Mouse (Mus musculus): ENCODE results near the gene Ptgr2. TPM values are rescaled to one million over a fixed set of nuclear protein-coding genes. Genes with fewer than 3 reads are reported as not detected.
"Not testable (repeated sequence)": the region's sequence is repeated elsewhere in the genome, so short reads cannot be mapped to it uniquely, and the experiment has no call there.

Gene Ptgr2
- total RNA-seq, 2 experiments from 2014 or later: 7.5 to 19.0 TPM

DNA sequence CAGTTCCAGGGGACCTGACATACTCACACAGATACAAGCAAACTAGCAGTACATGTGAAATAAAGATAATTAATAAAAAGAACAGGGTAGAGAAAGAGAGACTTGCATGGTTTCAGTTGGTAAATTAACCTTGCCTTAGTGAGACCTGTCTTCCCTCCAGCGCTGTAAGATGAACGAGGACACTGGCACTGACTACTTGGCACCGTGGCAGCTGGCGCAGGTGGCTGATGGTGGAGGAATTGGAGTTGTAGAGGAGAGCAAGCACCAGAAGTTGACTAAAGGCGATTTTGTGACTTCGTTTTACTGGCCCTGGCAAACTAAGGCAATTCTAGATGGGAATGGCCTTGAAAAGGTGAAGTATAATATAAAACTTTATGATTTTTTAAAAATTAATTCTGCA lies 12.8 kb downstream of the Ptgr2 start:
- ATAC-seq (replicated peaks; ENCODE audit: low FRiP score, poor library complexity, severe bottlenecking): no peak

DNA sequence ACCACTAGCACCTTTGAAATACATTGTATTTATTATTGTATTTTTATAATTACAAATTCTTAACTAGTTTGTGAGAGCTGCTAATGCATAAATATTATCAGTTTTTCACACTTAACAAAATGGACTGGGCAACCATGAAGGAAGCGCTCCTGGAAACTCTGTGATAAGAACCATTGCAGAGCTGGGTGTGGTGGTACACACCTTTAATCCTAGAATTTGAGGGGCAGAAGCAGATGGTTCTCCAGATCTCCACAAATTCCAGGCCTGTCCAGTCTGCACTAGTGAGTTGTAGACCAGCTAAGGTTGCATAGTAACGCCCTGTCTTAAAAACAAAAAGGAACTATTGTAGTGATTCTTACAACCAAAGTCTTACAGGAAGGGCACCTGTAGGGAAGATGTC lies 14.2 kb downstream of the Ptgr2 start:
- ATAC-seq (replicated peaks; ENCODE audit: low FRiP score, poor library complexity, severe bottlenecking): peak; percentile 91

DNA sequence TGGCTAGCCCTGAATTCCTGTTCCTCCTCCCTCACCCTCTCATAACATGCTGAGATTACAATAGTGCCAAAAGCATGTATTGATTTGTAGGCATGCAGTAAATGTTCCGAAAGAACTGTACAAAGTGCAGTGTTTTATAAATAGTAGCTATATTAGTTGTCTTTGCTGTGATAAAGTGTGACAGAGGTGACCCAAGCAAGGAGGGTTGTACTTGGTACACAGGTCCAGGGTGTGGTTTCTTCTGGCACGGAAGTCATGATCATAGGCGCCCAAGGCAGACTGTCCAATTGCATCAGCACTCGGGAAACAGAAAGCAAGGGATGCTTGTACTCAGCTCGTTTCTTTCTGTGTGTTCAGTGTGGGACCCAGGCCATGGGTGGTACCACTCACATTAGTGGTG lies 19.1 kb downstream of the Ptgr2 start:
- no peak for ATAC-seq (replicated peaks; ENCODE audit: low FRiP score, poor library complexity, severe bottlenecking)

DNA sequence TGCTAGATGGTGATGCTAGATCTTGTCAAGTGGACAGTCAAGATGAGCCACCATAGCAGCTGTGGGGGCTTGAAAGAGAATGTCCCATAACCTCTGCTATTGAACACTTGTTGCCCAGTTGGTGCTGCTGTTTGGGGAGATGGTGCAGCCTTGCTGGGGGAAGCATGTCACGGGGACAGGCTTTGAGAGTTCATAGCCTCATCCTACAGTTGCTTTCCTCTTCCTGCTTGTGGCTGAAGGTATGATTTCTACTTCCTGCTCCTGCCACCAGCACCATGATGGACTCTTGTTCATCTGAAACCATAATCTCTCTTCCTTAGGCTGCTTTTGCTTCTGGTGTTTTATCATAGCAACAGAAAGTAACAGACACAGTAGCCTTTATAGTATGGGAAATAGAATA lies 19.5 kb downstream of the Ptgr2 start:
- no peak for ATAC-seq (replicated peaks; ENCODE audit: low FRiP score, poor library complexity, severe bottlenecking)

DNA sequence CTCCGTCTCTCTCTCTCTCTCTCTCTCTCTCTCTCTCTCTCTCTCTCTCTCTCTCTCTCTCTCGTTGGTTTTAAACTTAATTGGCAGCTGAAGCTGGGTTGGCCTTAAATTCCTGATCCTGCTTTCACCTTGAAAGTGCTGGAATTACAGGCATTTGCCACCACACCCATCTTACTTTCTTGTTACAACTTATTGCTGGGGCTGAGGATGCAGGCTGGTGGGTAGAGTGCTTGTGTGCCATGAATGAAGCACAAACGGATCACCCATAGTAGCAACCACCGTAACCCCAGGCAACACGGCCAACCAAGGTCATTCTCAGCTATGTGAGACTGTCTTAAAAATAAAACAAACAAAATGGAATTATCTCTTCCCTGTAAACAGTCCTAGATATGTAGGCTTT lies 26.3 kb downstream of the Ptgr2 start:
- ATAC-seq (replicated peaks; ENCODE audit: low FRiP score, poor library complexity, severe bottlenecking): no peak

DNA sequence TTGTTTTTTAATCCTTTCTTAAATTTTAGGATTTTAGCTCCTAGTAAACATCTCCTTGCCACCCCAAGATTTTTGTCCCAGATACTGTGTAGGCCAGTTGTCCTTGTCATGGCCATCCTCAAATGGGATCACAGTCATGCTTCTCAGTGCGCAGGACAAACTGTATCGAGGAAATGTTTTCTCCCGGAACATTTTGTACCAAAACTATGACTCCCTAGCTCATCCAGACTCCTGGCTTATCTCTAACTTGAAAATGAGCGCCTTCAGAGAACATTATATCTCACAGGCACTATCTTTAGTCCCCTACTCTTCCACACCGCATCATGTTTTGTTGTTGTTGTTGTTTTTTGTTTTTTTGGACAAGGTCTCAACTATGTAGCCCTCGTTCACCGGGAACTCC lies 31.0 kb downstream of the Ptgr2 start:
- 0 out of 2 replicates have a peak, but pooled peaks have one; percentile 7 for ATAC-seq (replicated peaks; ENCODE audit: low FRiP score, poor library complexity, severe bottlenecking)

DNA sequence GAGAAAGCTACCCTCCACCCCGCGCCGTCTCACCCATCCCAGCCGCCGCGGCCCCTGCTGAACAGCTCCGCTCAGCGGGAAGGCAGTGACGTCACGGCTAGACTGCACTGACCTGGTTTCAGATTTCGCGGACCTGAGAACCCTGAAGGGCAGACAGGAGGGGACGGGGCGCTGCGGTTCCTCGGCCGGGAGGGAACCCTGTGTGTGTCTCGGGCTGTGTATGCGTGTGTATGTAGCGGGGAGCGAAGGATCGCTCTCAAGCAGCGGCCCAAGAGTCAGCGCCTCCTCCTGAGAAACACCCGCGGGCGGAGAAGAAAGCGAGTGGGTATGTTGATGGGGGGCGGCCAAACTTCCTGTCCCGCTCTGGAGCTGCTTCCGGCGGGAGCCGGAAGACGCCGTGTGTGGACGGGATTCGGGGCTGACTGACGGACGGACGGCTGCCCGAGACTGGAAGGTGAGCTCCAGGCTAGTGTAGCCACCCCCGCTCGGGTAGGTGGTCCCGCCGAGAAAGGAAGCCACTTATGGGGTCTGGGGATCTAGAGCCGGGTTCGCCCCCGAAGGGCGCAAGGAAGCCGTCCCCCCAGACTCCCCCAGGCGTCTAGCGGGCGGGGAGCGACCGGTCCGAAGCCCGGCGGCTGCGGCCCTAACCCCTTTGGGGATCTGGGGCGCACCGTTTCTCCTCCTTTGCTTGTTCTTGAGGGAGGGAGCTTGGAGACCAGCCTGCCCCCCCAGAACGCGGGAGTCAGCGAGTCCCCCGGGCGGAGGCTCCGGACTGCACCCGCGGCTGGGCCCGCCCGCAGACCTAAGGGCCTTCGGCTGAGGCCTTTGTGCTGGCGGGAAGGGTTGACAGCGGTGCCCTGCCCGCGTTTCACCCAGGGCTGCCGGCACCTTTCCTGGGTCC lies 31.9 kb downstream of the Ptgr2 start, which contains the start of gene Zfp410:
Zfp410 (plus strand) TSS at position 132 of the 901 bp plus-strand sequence.
- peak; percentile 87 for ATAC-seq (replicated peaks; ENCODE audit: low FRiP score, poor library complexity, severe bottlenecking)

DNA sequence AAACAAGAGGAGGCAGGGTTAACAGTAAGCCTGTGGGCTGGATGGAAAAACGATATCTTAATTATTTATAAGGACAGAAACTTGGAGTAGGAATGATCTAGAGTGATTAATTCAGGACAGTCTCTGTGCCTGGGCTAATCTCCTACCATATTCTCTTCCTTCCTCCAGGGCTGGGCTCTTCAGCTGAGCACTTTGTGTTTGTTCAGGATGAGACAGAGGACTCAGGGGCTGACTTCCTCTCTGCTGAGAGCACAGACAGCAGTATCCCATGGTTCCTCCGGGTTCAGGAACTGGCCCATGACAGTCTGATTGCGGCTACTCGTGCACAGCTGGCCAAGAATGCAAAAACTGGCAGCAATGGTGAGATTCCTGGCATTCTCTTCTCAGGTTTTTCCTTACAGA lies 42.1 kb downstream of the Ptgr2 start:
- ATAC-seq (replicated peaks; ENCODE audit: low FRiP score, poor library complexity, severe bottlenecking): no peak

DNA sequence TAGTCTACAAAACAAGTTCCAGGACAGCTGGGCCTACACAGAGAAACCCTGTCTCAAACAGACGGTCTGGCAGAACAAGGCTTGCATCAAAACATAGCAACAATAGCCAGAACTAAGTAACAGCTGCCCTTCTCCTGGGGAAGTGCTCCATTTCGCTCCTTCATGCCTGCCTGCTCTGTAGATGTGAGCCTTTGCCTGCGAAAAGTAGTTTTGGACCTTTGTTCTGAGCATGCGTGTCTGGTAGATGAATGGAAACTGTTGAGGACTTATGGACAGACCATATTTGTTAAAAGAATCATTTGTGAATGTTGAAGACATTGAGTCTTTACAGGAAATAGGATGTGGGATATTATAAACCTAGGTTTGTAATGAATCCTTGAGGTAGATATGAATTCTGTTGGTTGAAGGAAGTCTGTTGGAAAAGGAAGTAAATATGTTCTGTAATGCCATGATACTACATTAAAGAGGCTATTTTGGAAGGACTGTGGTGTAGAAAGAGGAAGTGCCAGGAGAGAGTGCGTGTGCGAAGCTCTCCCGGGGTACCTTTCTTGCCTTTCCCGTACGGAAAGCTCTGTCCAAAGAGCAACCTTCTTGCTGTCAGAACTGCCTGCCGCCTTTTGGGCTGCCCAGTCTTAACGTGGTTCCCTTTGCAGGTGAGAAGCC lies 52.1 kb downstream of the Ptgr2 start:
- ATAC-seq (replicated peaks; ENCODE audit: low FRiP score, poor library complexity, severe bottlenecking): no peak

DNA sequence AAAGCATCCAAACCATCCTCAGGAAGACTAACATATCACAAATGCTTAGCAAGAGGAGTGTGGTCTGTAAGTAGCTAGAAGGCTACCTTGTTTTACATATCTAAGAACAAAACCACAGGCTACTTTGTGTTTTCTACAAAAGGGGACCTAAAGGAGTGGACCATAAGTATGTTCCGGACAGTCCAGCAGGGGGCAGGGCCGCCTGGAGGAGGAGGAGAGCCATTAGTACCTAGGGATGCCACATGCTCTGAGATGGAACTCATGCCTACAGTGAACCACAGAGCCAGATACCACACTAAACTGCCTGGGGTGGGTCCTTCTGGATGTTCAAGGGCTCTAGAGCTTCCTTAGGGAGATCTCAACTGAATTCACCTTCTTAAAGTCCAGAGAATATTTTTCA lies 62.2 kb downstream of the Ptgr2 start:
- ATAC-seq (replicated peaks; ENCODE audit: low FRiP score, poor library complexity, severe bottlenecking): peak; percentile 73

DNA sequence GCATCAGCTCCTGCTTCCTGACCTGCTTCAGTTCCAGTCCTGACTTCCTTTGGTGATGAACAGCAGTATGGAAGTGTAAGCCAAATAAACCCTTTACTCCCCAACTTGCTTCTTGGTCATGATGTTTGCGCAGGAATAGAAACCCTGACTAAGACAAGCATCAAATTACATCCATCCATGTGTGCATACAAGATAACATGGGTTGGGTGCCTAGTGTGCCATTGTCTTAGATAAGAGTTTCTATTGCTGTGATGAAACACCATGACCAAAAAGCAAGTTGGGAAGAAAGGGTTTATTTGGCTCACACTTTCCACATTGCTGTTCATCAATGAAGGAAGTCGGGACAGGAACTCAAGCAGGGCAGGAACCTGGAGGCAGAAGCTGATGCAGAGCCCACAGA lies 73.7 kb downstream of the Ptgr2 start:
- not testable (repeated sequence) for ATAC-seq (replicated peaks; ENCODE audit: low FRiP score, poor library complexity, severe bottlenecking)

DNA sequence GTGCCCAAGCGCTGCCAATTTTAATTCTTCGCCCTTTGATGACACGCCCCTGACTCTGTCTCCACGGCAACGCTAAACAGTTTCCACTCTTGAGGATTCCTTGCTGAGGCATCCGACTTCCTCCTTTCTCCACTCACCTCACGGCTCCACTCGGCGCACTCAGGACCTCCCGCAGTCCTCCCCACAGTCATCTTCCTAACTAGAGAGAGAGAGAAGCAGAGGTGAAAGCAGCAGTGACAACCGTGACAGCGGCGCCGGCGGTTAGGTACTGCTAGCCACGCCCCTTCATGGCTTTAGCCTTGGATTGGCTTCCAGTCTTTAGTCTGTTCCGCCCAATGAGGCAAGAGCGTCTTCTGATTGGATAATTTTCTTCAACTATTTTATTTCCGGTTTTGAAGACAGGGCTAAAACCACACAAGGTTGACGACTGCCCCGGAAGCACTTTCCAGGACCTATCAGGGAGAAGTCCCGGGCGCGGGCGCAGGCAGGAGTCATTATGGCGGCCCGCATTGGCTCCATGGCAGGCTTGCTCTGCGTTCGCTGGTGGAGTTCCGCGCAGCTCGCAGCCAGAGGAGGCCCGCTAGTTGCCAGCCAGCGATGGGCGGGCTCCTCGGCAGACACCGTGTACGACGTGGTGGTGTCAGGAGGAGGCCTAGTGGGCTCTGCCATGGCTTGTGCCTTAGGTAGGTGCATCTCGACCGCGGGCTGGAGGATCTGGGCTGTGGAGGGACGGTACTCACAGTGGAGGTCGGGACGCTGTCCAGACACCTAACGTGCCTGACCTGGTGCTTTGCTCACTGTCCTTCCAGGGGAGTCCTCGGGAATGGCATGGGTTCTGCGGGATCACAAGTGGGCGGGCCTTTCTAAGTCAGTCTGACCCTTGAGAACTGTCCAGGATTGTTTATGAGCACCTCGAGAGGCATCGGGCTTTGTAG lies 76.8 kb downstream of the Ptgr2 start, which contains the start of the genes Coq6 and Fam161b:
Coq6 (plus strand) TSS at position 103 of the 935 bp plus-strand sequence.
Fam161b (minus strand) TSS at position 279 of the 935 bp plus-strand sequence.
- peak; percentile 95 for ATAC-seq (replicated peaks; ENCODE audit: low FRiP score, poor library complexity, severe bottlenecking)

DNA sequence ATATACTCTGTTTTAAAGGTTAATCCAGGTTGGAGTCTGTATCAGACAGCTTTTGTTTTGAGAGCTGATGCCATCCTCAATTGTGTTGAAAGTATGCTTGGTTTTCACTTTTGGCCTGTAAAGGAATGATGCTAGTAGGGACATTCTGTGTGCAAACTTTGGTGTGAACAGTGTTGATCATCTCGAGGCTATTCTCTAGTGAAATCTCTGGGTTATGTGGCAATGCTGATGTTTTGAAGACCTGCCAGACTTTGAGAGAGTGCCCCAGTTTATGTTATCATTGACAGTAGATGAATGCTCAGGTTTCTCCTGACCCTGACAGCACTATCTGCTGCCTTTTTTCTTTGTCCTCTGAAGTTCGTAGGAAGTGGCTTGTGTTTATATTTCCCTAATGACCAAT lies 77.8 kb downstream of the Ptgr2 start:
- ATAC-seq (replicated peaks; ENCODE audit: low FRiP score, poor library complexity, severe bottlenecking): no peak

DNA sequence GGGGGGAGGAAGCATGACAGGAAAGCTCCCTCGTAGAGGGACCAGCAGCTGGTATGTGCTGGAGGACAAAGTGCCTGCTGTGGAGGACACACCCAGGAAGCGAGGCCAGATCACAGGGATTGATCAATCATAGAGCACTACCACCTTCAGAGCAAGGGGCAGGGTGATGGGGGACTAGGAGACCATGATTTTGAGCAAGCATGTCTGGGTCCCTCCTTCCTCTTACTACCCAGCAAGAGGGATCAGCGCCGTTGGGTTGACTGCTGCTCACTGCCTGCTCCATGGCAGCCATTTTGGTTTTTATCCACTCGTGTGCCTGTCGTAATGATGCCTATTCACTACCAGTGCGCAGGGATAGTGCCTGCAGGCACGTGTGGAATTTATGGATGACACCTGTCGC lies 79.3 kb downstream of the Ptgr2 start:
- no peak for ATAC-seq (replicated peaks; ENCODE audit: low FRiP score, poor library complexity, severe bottlenecking)

DNA sequence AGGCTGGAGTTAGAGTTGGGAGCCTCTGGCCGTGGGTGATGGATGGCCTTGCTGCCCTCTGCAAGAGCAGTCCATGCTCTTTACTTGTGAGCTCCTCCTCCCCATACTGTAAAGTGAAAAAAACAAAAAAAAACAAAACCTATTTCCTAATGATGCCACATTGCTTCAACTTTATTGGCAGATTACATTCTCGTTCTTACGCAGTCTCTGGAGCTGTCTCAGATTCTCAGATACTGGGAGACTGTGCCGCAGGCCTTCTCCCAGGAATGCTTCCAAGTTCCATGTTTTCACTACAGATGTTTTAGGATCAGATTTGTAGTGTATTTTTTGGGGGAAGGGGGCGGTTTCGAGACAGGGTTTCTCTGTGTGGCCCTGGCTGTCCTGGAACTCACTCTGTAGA lies 80.1 kb downstream of the Ptgr2 start:
- no peak for ATAC-seq (replicated peaks; ENCODE audit: low FRiP score, poor library complexity, severe bottlenecking)

Other genes starting within 250 kb of the Ptgr2 start
- gene Acot4, start 246.9 kb upstream of the Ptgr2 start, total RNA-seq (2015; ENCODE audit: low replicate concordance): not detected in 2 replicates
- gene Acot4, start 246.9 kb upstream of the Ptgr2 start, total RNA-seq (2017; ENCODE audit: low replicate concordance): not detected in 2 replicates
- gene Gm49366, start 246.3 kb upstream of the Ptgr2 start, total RNA-seq (2015; ENCODE audit: low replicate concordance): not detected in 2 replicates
- not detected in 2 replicates for gene Gm49366, start 246.3 kb upstream of the Ptgr2 start, total RNA-seq (2017; ENCODE audit: low replicate concordance)
- not detected in 2 replicates for gene Acot3, start 233.1 kb upstream of the Ptgr2 start, total RNA-seq (2015; ENCODE audit: low replicate concordance)
- gene Acot3, start 233.1 kb upstream of the Ptgr2 start, total RNA-seq (2017; ENCODE audit: low replicate concordance): not detected in 2 replicates
- not detected in 2 replicates for gene Acot5, start 215.9 kb upstream of the Ptgr2 start, total RNA-seq (2015; ENCODE audit: low replicate concordance)
- not detected in 2 replicates for gene Acot5, start 215.9 kb upstream of the Ptgr2 start, total RNA-seq (2017; ENCODE audit: low replicate concordance)
- gene Acot6, start 184.6 kb upstream of the Ptgr2 start, total RNA-seq (2015; ENCODE audit: low replicate concordance): not detected in 2 replicates
- 0.42 and 2.3 TPM in 2 replicates for gene Acot6, start 184.6 kb upstream of the Ptgr2 start, total RNA-seq (2017; ENCODE audit: low replicate concordance)
- 0.63 TPM in 1 of 2 replicates, not detected in the other for gene Dnal1, start 170.9 kb upstream of the Ptgr2 start, total RNA-seq (2015; ENCODE audit: low replicate concordance)
- not detected in 2 replicates for gene Dnal1, start 170.9 kb upstream of the Ptgr2 start, total RNA-seq (2017; ENCODE audit: low replicate concordance)
- 1.5 and 4.4 TPM in 2 replicates for gene Pnma1, start 136.7 kb upstream of the Ptgr2 start, total RNA-seq (2015; ENCODE audit: low replicate concordance)
- 1.0 and 4.5 TPM in 2 replicates for gene Pnma1, start 136.7 kb upstream of the Ptgr2 start, total RNA-seq (2017; ENCODE audit: low replicate concordance)
- 5.4 and 12.7 TPM in 2 replicates for gene Elmsan1, start 66.4 kb upstream of the Ptgr2 start, total RNA-seq (2015; ENCODE audit: low replicate concordance)
- 8.0 and 11.4 TPM in 2 replicates for gene Elmsan1, start 66.4 kb upstream of the Ptgr2 start, total RNA-seq (2017; ENCODE audit: low replicate concordance)
- gene Zfp410, start 31.6 kb downstream of the Ptgr2 start, total RNA-seq (2015; ENCODE audit: low replicate concordance): 20.2 and 28.4 TPM in 2 replicates
- 25.0 and 32.6 TPM in 2 replicates for gene Zfp410, start 31.6 kb downstream of the Ptgr2 start, total RNA-seq (2017; ENCODE audit: low replicate concordance)
- 2.7 TPM in 1 of 2 replicates, not detected in the other for gene Coq6, start 76.4 kb downstream of the Ptgr2 start, total RNA-seq (2015; ENCODE audit: low replicate concordance)
- gene Coq6, start 76.4 kb downstream of the Ptgr2 start, total RNA-seq (2017; ENCODE audit: low replicate concordance): 0.70 TPM in 1 of 2 replicates, not detected in the other
- not detected in 2 replicates for gene Fam161b, start 76.6 kb downstream of the Ptgr2 start, total RNA-seq (2015; ENCODE audit: low replicate concordance)
- gene Fam161b, start 76.6 kb downstream of the Ptgr2 start, total RNA-seq (2017; ENCODE audit: low replicate concordance): 0.14 and 0.43 TPM in 2 replicates
- gene Entpd5, start 123.8 kb downstream of the Ptgr2 start, total RNA-seq (2015; ENCODE audit: low replicate concordance): 5.0 and 5.2 TPM in 2 replicates
- gene Entpd5, start 123.8 kb downstream of the Ptgr2 start, total RNA-seq (2017; ENCODE audit: low replicate concordance): 4.9 and 6.3 TPM in 2 replicates
- not detected in 2 replicates for gene Bbof1, start 123.8 kb downstream of the Ptgr2 start, total RNA-seq (2015; ENCODE audit: low replicate concordance)
- 0.26 and 0.84 TPM in 2 replicates for gene Bbof1, start 123.8 kb downstream of the Ptgr2 start, total RNA-seq (2017; ENCODE audit: low replicate concordance)
- 8.5 and 17.3 TPM in 2 replicates for gene Rnf113a2, start 132.0 kb downstream of the Ptgr2 start, total RNA-seq (2015; ENCODE audit: low replicate concordance)
- gene Rnf113a2, start 132.0 kb downstream of the Ptgr2 start, total RNA-seq (2017; ENCODE audit: low replicate concordance): 7.1 and 17.7 TPM in 2 replicates
- 3.3 and 13.8 TPM in 2 replicates for gene Aldh6a1, start 165.8 kb downstream of the Ptgr2 start, total RNA-seq (2015; ENCODE audit: low replicate concordance)
- gene Aldh6a1, start 165.8 kb downstream of the Ptgr2 start, total RNA-seq (2017; ENCODE audit: low replicate concordance): 2.5 and 4.4 TPM in 2 replicates
- gene Lin52, start 166.2 kb downstream of the Ptgr2 start, total RNA-seq (2015; ENCODE audit: low replicate concordance): 29.0 and 38.0 TPM in 2 replicates
- gene Lin52, start 166.2 kb downstream of the Ptgr2 start, total RNA-seq (2017; ENCODE audit: low replicate concordance): 11.7 and 16.3 TPM in 2 replicates